Mouse (Mus musculus) liver, embryonic 14.5 days (tissue): ENCODE data around the gene Gm44511.

Source experiments
- CTCF ChIP-seq: IDR thresholded peaks from 2 replicates; pipeline ENCODE4 v1.5.1; 2016; ENCODE audit warnings: antibody characterized with exemption, low read depth, control low read depth
- EP300 ChIP-seq: IDR thresholded peaks from 2 replicates; pipeline ENCODE4 v1.6.1; 2016; ENCODE audit warnings: antibody characterized with exemption, low read depth

DNA sequence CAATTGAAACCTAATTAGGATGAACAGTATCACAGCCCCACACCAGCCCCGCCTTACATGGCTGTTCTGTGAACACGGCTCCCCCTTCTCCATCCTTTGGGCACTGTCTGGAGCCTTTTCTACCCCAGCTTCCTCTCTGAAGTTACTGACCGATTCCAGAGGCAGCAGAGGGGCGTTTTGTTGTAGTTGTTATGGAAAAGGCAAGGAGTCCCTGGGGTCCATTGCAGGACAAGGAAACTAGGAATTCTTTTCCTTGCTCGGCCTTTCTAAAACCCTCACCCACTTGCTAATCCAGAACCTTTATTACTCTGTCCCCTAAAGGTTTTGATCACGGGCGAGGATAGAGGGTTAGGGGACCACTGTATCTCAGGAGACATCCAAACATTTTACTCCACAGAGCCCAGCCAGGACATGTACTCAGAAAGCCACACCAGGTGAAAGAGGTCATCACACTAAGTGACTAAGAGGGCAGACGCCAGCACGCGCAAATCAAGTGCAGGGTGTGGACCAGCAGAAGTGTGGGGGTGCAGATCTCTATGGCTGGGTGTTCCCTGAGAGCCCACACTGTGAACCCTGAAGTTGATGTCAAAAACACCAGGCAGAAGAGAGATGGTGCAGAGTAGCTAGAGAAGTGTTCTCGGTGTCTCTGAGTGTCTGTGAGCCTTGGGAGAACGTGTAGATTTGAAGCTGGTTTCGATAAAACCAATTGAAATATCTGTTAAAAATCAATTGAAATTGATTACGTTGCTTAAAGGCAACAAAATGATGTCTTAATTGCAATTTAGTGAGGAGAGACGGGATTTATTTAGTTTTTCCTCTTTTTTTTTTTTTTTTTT lies 28.0 kb downstream of the Gm44511 start:
- no peak for TF ChIP-seq CTCF
- no peak for TF ChIP-seq EP300
